Mouse (Mus musculus): ENCODE measurements around the gene Gnb1l.
"Not testable (repeated sequence)": the region's sequence is repeated elsewhere in the genome, so short reads cannot be mapped to it uniquely, and the experiment has no call there.

- not testable (repeated sequence) for TF ChIP-seq GATA1 (IDR thresholded peaks at IDR 0.05; ENCODE audit: borderline replicate concordance, low read length); FLI1 (IDR thresholded peaks at IDR 0.05; ENCODE audit: low read length)
These were observed 34.5 kb downstream of the Gnb1l start for GRCm38 (mm10) chr16:18533061-18533460.
